Mouse (Mus musculus) embryonic fibroblast, embryonic 13.5 days (primary cell): ENCODE measurements around the gene Atp5e.

ENCODE experiments used
- CTCF ChIP-seq: IDR thresholded peaks from 2 replicates; pipeline ENCODE4 v1.5.1; 2011; ENCODE audit warnings: mild to moderate bottlenecking, control low read depth, low read length, moderate library complexity, borderline replicate concordance; ENCODE audit not compliant: insufficient read depth
- POLR2A ChIP-seq: IDR thresholded peaks from 2 replicates; pipeline ENCODE4 v1.6.1; 2011; ENCODE audit warnings: low read depth, mild to moderate bottlenecking, control low read depth, low read length, moderate library complexity

- TF ChIP-seq POLR2A (no peak), CTCF (no peak)
Observed at GRCm38 (mm10) chr2:174501517-174501916, 37.6 kb upstream of the Atp5e start.
